Mouse (Mus musculus) skeletal muscle tissue, adult 2 months (tissue): ENCODE results near the gene Dnm3.

Experiments used
- DNase-seq: peaks from one replicate; pipeline ENCODE4 v3.0.0-alpha.2; 2012; ENCODE audit warnings: low read depth, low spot score

Gene Dnm3

DNA sequence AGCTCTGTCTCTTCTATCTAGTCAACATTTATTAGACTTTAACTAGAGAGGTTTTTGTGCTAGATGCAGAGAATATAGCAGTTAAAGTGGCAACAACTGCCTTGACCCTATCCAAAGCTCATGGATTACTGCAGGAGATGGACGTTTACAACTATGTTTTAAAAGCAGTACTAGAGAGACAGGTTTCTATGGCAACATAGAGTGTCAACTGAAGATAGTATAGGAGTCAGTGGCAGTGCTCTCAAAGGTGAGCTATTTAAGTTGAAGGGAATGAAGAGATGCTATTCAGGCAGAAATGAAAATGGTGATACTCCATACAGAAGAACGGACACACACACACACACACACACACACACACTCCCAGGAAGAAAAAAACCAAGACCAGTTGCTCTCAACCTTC lies 225.0 kb downstream of the Dnm3 start:
- no peak for DNase-seq

DNA sequence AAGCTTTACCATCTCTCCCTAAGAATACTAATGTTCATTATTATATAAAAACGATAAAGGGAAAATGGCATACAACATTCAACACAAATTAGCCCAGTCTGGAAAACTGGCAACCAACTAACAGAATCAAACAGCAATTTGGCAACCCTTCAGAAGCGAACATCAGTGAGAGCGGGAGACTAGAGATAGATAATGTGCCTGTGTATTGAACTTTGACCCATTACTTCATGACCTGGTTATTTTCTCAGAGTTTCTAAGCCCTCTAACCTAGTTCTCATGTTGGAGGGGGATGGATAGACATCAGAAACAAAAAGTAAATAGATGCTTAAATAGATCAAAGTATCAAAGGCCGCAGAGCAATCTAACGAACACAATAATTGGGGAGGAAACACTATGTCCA lies 230.6 kb downstream of the Dnm3 start:
- no peak for DNase-seq

DNA sequence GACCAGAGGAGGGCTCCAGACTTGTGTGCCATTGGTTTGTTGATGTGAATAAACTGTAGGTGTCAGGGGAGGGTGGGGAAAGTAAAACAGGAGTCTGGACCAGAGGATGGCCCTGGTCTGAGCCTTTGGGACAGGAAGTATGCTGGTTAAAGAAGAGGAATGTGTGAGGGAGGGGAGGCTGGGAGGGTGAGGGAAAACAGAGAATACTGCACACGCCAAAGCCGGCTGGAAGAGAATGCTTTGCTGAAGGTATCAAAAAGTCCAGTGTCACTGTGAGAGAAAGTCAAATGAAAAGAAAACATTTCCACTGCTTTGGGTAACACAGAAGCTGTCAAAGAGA lies 234.2 kb downstream of the Dnm3 start:
- no peak for DNase-seq

DNA sequence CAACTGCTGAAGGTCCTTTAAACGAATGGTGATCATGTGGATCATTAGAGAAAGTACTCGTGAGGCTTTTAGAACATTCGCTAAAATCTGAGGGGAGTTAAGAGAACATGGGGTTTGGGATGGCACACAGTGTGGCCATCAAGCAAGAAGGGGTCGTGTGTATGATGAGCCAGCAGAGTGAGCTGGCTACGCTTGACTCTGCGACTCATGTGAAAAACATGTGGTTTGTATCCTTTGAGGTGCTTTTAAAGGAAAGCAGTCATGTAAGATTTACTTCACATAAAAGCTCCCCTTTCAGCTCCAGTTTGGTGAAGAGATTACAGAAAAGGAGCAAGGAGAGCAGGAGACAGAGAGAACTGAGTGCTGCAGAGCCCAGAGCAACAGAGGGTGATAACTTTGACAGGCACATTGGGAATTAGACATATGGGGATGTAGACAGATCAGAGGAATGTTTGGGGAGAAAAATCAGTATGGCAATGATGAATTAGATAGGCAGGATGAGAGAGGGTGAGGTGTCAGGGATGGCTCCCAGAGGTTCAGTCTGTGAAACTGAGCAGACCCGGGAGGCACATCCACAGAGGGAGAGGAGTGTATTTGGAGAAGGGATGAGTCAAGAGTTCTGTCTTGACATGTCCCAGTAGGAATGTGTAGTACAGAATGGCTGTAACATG lies 234.7 kb downstream of the Dnm3 start:
- DNase-seq, result no peak

DNA sequence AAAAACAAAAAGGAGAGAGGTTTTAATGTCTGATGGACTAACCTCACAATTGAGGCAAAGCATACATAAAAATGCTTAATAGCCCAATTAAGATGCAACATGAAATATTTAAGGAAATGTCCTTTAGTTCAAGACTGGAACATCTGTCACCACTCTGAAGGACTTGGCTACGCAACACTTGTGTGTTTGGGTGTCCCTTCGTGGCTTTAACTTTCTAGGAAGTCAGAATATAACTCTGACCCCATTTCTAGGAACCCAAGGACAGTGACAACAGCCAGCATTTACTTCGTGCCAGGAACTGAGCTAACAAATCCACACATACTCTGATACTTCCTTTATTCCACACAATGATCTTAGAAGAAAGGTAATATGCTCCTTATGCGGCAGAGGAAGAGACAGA lies 237.1 kb downstream of the Dnm3 start:
- peak; percentile 11 for DNase-seq

DNA sequence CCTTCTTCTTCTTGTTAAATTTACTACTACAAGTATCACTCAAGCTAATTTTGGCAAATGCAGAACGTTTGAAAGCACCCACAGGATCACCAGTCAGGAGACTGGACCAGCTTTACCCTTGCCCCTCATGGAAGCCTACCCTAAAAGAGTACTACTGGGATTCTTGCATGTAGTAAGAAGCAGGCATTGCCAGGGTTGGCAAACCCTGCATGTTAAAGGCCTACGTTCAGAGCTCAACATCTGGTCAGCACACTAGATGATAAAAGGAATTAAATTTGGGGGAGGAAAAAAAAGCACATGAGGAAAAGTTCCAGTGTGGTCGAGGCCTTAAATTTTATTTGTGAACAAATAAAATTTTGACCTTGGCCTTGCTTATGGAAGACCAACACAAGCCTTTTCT lies 239.2 kb downstream of the Dnm3 start:
- DNase-seq, result no peak

DNA sequence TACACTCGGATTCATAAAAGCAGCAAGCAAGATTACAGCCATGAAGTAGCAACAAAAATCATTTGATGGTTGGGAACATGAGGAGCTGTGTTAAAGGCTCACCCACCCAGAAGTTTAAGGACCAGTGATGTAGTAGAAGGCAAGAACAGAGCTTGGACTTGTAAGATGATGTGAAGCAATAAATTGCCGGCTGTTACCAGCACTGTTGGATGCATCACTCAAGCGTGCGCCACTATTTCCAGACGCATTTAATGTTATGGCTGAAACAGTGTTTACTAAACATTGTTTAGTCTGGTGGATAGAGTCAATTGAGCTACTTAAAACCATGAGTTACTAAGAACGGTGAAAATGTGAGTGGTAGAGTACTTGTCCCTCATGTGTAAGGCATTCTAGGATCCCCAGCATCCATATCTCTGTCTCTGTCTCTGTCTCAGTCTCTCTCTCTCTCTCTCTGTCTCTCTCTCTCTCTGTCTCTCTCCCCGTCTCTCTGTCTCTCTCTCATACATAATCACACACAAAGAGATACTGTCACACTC lies 241.1 kb downstream of the Dnm3 start:
- DNase-seq, result no peak

DNA sequence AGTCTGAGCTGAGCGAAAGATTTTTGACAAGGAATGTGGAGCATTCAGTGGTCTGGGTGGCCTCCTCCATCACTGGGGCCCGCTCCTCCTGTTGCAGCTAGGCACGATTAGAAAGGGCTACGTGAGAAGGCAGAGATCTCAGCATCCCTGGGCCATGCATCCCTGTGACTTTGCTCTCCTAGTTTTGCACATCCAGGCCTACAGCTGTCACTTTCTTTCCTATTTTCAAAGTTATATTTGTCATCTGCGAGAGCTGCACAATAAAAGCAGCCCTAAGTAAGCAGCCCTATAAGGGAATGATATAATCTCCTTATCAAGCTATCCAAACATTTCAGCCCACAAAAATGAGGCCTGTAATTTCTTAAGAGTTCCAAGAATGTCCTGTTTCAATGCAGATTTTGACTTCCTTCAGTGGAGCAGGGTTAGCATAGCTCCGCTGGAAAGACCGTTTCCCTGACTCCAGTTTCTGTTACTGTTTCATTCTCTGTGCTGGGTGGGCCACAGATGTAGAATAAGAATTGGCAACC lies 252.2 kb downstream of the Dnm3 start:
- DNase-seq, result no peak

DNA sequence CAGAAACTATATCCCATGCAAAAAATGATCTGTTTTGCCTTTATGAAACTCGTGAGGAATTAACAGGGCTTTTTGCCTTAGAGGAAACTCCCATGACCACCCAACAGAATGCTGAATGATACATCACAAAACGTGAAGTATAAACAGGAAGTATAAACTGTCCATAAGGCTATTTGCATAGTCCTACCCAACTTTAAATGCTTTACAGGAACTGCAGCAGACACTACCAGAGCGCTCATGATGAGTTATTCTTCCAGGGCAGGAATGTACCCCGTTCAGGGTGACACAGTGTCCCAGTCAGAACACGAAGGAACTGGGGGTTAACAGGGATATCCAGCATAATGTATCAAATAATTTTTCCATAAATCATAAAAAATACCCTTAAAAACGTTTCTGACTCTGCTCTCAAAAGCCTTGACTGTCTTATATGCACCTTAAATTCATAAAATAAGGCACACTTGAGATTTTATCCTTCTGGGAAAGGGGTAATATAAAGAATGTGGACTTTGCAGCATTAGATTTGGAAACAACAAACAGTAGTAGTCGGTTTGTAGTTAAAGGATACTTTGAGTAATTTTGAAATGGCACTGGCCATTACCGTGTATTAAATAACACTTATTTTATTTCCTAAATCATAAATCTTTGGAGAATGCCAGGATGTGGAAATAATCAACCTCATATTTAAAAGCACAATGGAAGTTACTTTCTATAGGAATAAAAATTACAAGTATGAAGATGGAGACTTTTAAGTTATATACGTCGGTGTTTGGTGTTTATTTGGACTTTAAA lies 252.8 kb downstream of the Dnm3 start:
- no peak for DNase-seq

DNA sequence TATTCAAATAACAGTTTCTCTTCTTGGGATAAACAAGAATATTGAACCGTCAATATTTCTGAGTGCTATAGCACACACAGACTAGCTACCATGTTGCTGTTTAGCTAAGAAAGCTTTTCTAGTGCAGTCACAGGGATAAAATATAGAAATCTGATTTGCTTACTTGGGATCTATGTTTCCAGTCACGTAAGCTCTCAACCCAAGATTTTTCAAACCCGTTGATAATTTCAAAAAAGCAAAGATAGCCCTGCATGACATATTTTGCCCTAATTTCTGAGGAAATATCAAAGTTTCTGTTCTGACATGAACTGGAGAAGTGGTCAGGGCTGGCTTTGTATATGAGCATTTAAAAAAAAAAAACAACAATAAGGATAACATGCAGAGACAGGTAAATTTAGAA lies 253.8 kb downstream of the Dnm3 start:
- no peak for DNase-seq

DNA sequence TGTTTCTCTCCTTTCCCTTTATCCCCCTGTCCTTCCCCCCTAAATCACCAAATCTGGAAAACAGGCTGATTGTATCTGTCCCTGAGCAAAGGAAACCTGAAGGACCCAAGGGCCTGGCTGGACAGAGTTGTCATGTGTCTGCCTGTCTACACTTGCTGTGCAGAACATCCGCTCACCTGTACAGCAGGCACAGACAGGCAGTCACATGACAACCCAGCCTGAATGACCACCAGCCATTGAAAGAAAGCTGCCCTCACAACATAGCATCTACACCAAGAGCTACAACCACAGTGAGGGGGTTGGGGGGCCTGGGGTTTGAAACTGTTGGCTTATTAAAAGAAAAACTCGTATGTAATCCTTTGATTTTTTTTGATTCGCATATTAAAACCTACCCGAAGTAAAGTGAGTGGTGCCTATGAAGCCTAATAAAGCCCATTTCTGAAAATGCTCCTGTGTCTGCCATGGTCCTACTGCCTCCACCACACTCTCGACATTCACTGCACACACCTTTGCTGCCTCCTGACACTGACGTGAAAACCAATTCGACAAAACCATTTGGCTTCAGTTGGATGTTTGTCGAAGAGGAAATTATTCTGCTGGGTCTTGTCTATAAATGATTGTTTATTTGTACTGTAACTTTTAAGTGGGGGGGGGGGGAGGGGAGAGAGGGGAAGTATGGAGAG lies 254.4 kb downstream of the Dnm3 start:
- DNase-seq, result no peak

DNA sequence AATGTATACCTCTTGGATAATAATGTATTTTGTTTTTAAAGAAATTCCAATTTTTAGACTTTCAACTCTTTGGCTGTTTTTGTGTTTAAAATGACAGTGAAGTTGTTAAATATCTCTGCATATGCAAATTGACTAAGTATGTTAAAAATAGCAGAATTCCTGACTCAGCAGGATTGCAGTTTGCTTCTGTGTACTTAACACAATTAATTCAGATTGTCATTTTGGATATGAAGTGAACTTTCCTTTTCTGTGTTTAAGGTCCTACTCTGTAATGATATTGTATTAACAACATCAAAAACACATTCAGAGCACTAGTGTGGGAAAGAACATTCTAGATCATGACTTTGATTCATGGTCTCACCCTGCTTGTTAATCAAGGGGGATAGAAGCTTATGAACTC lies 255.5 kb downstream of the Dnm3 start:
- DNase-seq, result no peak

DNA sequence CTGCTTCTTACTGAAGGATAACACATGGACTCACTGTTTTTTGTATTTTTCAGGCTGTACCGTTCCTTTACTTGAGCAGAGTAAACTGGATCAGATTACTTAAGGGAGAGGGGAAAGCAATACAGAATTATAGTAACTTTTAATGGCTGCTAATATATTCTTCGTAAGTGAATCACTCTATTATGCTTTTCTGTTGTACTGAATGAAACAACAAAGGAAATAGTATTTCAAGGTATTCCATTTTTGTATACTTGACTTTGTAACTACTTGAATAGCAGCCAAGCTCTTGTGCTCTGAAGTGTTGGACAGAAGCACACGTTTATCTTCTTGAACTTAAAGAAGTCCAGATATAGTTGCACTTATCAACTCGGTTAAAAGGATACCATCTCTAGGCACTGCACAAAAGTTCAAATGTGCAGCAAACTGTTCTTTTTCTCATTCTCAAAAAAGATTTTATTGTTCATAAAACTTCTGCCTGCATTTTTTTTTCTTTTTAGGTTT lies 256.0 kb downstream of the Dnm3 start:
- no peak for DNase-seq

DNA sequence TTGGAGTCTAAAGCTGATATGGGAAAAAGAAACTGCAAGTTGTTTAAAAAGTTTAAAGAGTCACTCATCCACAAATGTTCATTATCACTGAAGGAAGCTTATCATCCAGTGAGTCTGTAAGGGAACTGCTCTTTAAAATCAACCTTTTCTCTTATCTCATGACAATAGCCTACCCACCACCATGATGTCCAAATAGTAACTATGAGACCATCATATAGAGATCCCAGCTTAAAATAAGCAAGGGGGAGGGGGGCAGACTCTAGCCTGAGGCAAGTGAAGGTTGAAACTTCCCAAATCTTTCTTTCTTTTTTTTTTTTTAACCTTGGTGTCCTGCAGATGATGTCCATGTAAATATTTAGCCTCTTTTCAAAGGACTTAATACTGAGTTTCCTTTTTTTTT lies 256.9 kb downstream of the Dnm3 start:
- DNase-seq, result no peak

DNA sequence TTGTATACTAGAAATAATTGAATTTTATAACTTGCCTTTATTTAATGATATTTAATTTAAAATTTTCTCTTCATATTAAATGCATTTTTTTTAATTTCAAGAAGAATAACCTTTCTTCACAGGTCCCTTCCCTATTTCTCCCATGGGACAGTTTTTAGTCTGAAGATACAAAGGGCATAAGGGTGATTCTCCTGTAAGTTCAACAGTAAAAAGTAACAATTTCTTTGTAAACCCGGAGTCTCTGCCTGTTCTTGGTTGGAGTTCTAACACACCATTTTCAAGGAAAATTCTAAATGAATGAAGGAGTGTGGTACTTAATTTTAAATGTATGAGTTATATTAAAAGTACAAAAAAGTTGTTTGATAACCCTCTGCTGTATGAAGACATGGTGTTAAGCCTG lies 258.1 kb downstream of the Dnm3 start:
- DNase-seq, result no peak

DNA sequence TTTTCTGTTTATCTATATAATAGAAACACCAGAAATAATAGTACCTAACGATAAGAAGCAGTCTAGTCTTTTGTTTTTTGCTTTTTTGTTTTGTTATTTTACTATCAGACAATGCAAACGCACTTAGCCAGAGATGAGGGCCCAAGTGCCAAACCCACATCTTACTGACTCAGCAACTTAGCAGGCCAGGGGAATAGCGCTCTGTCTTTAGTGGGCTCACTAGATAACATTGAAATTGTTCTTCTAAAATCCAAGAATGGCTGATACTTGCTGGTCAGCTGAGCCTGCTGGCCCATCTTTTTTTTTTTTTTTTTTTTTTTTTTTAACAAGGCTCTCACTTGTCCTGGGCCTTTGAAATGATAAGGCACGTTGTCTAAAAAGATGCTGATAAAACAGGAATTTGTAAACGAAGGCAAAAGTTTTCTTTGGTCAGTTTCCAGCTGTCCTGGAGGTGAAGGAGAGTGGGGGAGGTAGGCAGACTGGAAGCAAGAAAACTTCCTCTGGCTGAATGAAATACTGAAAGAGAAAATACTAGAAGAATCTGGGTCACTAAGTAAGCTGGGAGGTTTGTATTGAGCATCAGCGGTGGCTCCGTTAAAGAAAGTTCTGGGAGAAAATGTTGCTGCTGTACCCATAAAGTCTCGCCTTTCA lies 259.2 kb downstream of the Dnm3 start:
- no peak for DNase-seq

DNA sequence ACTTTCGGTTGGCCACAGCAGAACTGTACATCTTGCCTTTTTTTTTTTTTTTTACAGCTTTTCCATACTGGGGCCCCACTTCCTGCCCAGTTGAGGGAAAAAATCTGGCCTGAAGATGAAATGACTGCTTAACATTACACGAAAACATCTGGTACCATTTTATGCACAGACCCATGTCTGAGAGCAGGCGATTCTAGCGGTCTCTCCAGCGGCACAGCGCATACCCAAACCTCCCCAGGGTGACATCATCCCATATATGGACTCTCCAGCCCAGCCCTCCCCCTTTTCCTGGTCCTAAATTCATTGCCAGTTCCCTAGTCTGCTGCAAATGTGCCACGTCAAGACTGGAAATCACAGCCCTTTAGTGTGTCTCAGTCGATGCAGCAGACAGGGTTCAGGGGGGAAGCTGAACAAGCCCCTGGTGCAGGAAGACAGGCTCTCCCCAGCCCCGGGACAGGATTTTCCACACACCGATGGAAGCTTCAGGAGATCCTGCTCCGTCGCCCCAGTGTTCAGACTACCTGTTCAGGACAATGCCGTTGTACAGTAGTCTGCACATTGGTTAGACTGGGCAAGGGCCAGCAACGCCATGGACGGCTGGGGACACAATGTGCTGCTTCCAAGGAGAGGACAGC lies 260.4 kb downstream of the Dnm3 start:
- DNase-seq, result peak; percentile 81

DNA sequence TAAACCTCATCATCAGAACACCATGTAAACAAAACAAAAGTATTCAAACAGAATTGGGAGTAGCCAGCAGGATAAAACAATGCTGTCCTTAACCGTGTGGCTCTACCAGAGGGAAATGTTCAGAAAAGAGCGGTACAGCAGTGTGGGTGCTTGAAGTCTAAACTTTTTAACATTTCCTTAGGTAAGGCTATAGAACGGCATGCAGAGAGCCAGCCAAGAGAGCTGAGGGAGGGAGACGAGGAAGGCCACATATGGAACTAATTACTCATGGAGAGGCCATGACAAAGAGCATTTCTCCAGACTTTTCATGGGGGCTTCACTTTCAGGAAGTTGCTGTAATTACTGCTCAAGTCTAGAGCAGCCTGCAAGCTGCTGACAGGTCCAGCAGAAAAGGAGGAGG lies 261.2 kb downstream of the Dnm3 start:
- no peak for DNase-seq

DNA sequence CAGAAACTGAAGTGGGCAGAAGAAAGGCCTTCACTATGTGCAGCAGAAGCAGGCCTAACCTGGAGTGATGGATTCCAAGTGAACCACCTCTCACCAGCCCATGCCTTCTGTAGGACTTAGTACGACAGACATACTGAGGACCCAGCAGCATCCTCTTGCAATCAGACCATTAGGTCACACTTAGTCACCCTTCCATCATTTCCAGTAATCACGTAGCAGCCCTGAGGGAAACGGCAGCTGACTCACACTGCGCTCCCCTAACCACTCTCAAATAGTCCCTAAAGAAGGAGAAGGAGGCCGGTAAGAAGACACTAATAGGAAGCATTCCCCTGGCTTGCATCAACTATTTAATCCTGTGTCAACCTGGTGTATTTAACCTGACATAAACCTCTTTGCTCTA lies 262.1 kb downstream of the Dnm3 start:
- no peak for DNase-seq

DNA sequence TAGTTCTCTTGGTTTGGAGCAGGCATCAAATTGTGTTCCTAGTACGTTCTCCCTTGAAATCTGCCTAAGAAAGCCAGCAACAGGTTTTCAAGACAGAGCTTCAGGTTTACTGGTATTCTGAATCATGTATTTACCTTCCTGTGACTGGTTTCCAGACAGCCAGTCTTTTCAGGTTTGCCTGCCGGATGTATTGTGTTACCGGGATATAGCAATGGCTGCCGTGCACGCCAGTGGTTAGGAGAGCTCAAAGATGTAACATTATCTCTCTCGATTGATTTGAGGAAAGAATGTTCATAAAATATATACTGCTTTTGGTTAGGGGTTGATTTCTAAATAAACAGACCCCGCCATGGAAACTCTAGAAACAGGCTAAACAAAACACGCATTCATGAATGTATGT lies 264.8 kb downstream of the Dnm3 start:
- no peak for DNase-seq

DNA sequence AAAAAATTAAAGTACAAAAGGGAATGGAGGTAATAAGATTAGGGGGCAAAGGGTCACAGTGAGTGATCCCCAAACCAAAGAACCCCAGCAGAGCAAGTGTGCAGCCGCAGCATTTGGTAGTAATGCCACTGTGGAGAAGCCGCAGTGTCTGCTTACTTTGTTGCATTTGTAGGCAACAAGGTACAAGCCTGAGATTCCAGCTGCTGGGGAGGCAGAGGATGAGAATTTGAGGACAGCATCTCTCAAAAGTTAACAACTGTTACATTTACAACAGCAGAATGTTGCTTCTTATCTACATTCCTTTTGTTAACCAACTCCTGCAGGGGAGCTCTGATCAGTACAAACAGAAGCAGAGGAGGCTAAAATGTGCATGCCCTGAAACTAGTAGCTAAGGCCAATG lies 267.3 kb downstream of the Dnm3 start:
- no peak for DNase-seq
